Mouse (Mus musculus) embryonic stem cell, embryonic (primary cell): ENCODE measurements around the gene Zfp74.

Source experiments
- CTCF ChIA-PET, 4 experiments: fragments of 300-600 bp in 2 of 4; fragments of 350-600 bp in 2 of 4; sonication (Branson Sonifier 250); formaldehyde crosslinking; loops; one replicate each; lab custom pipeline; 2022; ENCODE audit warnings: inconsistent platforms in 2 of 4; lab: Charles Lee
- POLR2A ChIA-PET, 4 experiments: fragments of 300-600 bp in 2 of 4; fragments of 350-600 bp in 2 of 4; sonication (Branson Sonifier 250); formaldehyde crosslinking; loops; one replicate each; lab custom pipeline; 2022; ENCODE audit warnings: antibody characterized with exemption in 4 of 4, inconsistent platforms in 1 of 4; lab: Charles Lee

Gene Zfp74

GRCm38 (mm10) chr7:29970686-29971085 lies 16.8 kb upstream of the Zfp74 start:
- ChIA-PET CTCF (interaction anchor here in 3 of 4 experiments (0.6 to 1.4 kb wide), 7 partner anchors 11 to 433 kb away, joined by 3 to 9 read pairs (median 3); no protein-coding TSS in a partner anchor), POLR2A (interaction anchor here (0.6 to 7.4 kb wide), 21 partner anchors 8 to 303 kb away, joined by 3 to 151 read pairs (median 6); partner anchors contain the start of genes Zfp568 (in 3 of the 4) and Zfp383 (in 1 of the 4))

DNA sequence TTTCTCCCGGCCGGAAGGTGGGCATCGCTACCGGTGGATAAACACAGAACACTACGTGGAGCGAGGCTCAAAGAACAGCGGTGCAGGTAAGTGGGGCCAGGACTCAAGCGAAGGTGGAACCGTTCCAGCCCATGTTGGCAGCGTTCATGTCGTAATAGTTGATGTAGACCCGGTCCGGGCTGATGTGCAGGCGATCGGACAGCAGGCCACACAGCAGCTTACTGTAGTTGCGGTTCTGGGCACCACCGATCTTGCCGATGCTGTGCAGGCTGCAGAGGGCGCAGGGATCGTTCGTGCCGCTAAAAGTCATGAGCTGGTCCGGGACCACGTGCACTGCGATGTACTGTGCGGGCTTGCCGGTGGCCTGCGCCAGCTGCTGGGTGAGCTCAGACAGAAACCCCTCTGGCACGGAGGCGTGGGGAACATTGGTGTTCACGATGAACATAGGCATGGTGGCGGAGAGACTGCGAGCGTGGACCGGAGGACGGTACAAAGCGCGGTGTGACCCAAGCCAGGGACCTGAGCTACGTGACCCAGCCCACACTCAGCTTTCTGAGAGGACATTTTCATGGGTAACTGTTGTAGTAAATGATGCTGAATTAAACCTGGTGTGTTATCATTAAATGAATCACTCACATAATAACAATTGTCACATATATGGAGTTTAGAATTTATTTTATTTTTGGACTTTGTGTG lies 11.4 kb upstream of the Zfp74 start:
- ChIA-PET CTCF (interaction anchor here in 3 of 4 experiments (0.6 to 1.0 kb wide), 4 partner anchors 16 to 264 kb away, joined by 3 read pairs; no protein-coding TSS in a partner anchor), POLR2A (interaction anchor here (0.6 to 2.1 kb wide), 16 partner anchors 8 to 1223 kb away, joined by 3 to 9 read pairs (median 4); partner anchors contain the start of genes Zfp568 (in 3 of the 4) and Wdr62 (in 1 of the 4))

DNA sequence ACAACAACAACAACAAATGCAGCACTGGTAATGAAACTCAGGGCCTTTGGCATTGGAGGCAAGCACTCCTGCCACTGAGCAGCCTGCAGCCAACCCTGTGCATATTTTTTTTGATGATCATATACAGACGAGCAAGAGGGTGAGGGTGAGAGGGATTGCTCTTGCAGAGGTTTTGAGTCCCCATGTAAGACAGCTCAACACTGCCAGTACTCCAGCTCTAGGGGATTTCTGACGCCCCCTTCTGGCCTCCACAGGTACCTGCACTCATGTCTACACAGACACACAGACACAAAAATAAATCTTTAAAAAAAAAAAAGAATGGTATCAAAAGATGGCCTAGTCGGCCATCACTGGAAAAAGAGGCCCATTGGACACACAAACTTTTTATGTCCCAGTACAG lies 5.1 kb upstream of the Zfp74 start:
- POLR2A ChIA-PET = interaction anchor here in 3 of 4 experiments (0.6 to 9.3 kb wide), 15 partner anchors 8 to 71 kb away, joined by 3 to 144 read pairs (median 4); partner anchors contain the start of genes Zfp568 (in 3 of the 3) and Zfp383 (in 1 of the 3)
- CTCF ChIA-PET = interaction anchor here (0.6 to 1.4 kb wide), 15 partner anchors 9 to 1251 kb away, joined by 3 to 9 read pairs (median 3); no protein-coding TSS in a partner anchor

GRCm38 (mm10) chr7:29958125-29958724 lies 4.3 kb upstream of the Zfp74 start:
- POLR2A ChIA-PET = interaction anchor here in 3 of 4 experiments (0.6 to 9.3 kb wide), 13 partner anchors 12 to 746 kb away, joined by 3 to 144 read pairs (median 4); partner anchors contain the start of genes Zfp568 (in 2 of the 3) and Zfp383 (in 1 of the 3)

GRCm38 (mm10) chr7:29956257-29956656 lies 2.4 kb upstream of the Zfp74 start:
- POLR2A ChIA-PET = interaction anchor here in 3 of 4 experiments (0.5 to 9.3 kb wide), 15 partner anchors 12 to 108 kb away, joined by 3 to 144 read pairs (median 5); partner anchors contain the start of genes Zfp568 (in 3 of the 3) and Zfp383 (in 1 of the 3)
- CTCF ChIA-PET = interaction anchor here in 3 of 4 experiments (0.6 to 1.7 kb wide), 12 partner anchors 13 to 1090 kb away, joined by 3 to 7 read pairs (median 3); partner anchors contain the start of genes Gm26920 (in 1 of the 3) and Zfp566 (in 1 of the 3)

More at GRCm38 (mm10) chr7:29958125-29958724, 4.3 kb upstream of the Zfp74 start:
- CTCF ChIA-PET = interaction anchor here (0.6 to 1.4 kb wide), 20 partner anchors 10 to 838 kb away, joined by 3 to 9 read pairs (median 3); no protein-coding TSS in a partner anchor

DNA sequence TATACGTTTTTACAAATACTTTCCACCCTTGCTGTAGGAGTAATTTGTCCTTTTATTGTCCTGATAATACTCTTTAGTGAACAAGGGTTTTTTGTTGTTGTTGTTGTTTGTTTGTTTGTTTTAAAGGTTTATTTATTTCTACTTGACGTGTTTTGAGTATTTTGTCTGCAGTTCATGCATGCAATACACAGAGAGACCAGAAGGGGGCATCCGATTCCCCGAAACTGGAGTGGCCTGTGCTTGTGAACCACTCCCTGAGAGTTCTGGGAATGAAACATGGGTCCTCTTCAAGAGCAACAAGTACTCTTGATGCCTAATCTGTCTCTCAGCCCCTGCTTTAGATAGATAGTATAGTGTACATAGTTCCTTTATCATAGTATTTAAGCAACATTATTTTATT lies 842 bp upstream of the Zfp74 start:
- ChIA-PET POLR2A (interaction anchor here in 3 of 4 experiments (2.3 to 9.3 kb wide), 3 partner anchors 12 to 29 kb away, joined by 9 to 144 read pairs (median 12); partner anchors contain the start of gene Zfp568 (in 2 of the 3)), CTCF (no interaction called here)

DNA sequence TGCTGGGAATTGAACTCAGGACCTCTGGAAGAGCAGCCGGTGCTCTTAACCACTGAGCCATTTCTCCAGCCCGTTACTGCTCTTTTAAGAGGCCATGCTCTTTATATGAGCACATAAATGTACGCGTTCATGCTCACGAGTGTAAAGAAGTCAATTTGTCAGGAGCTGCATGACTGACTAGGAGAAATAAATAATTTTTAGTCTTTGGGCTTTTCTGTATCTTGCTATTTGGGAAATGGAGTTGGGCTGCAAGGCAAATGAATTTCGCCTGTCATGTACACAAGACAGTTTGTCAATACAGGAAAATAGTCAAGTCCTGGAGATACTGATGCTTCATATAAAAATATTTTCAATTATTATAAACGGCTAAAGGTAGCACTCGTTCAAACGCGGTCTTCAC lies 803 bp downstream of the Zfp74 start:
- POLR2A ChIA-PET = interaction anchor here in 2 of 4 experiments (1.0 to 1.4 kb wide), 5 partner anchors 9 to 71 kb away, joined by 3 to 8 read pairs (median 5); partner anchors contain the start of gene Zfp568 (in 2 of the 2)
- CTCF ChIA-PET = no interaction called here

DNA sequence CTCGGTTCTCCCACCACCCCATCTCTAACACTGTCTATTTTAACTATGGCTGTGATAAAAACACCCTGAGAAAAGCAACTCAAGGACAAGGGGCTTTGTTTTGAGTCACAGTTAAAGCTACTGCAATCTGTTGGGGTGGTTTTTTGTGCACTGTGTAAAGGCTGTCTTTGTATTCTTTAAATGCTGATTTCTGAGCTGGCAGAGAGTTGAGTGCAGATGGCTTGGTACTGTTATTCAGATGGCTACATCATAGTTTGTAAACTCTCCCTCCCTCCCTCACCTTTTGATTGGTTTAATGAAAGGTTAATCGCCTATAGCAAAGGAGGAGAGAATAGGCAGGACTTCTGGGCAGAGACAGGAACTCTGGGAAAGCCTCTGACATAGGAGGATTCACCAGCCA lies 9.7 kb downstream of the Zfp74 start:
- POLR2A ChIA-PET = interaction anchor here (0.5 to 7.3 kb wide), 68 partner anchors 9 to 1134 kb away, joined by 3 to 88 read pairs (median 4); partner anchors contain the start of genes Zfp568 (in 3 of the 4), Zfp27 (in 2 of the 4), Zfp383 (in 2 of the 4) and Eif3k (in 1 of the 4)
- CTCF ChIA-PET = interaction anchor here in 2 of 4 experiments (0.5 to 1.5 kb wide), 7 partner anchors 13 to 501 kb away, joined by 3 to 5 read pairs (median 3); partner anchors contain the start of gene Zfp420 (in 1 of the 2)

DNA sequence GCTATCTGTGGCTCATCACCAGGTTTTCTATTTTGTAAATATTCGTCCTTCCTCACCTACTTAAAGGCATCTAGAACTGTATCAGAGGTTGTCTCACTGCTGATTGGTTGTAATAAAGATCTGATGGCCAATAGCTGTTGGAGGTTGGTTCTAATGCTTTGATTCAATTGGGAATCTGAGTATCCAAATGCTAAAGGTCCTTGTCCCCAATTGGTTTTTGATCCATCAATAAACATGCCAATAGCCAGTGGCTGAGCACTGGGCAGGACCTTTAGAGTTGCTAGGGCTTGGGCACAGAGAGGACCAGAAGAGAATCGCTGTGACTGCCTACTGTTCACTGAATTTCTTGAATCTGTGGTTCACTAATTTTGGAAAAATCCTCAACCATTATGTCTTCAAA lies 10.2 kb downstream of the Zfp74 start:
- ChIA-PET POLR2A (interaction anchor here (0.5 to 7.3 kb wide), 64 partner anchors 8 to 962 kb away, joined by 3 to 88 read pairs (median 5); partner anchors contain the start of genes Zfp568 (in 3 of the 4), Zfp27 (in 2 of the 4), Zfp383 (in 2 of the 4) and Eif3k (in 1 of the 4)), CTCF (interaction anchor here in 3 of 4 experiments (0.5 to 1.5 kb wide), 7 partner anchors 13 to 701 kb away, joined by 3 to 5 read pairs (median 3); partner anchors contain the start of gene Zfp420 (in 1 of the 3))

GRCm38 (mm10) chr7:29942740-29943139 lies 11.1 kb downstream of the Zfp74 start:
- CTCF ChIA-PET = interaction anchor here in 2 of 4 experiments (0.7 to 1.5 kb wide), 4 partner anchors 10 to 83 kb away, joined by 3 to 5 read pairs (median 4); partner anchors contain the start of gene Zfp420 (in 1 of the 2)
- POLR2A ChIA-PET = interaction anchor here (0.5 to 7.3 kb wide), 46 partner anchors 11 to 421 kb away, joined by 3 to 88 read pairs (median 6); partner anchors contain the start of genes Zfp27 (in 2 of the 4), Zfp383 (in 2 of the 4), Zfp568 (in 2 of the 4) and Thap8 (in 1 of the 4)

- CTCF ChIA-PET = interaction anchor here in 3 of 4 experiments (0.6 to 1.5 kb wide), 4 partner anchors 10 to 124 kb away, joined by 3 to 7 read pairs (median 4); no protein-coding TSS in a partner anchor
- POLR2A ChIA-PET = interaction anchor here in 3 of 4 experiments (0.6 to 7.3 kb wide), 18 partner anchors 10 to 741 kb away, joined by 3 to 88 read pairs (median 10); partner anchors contain the start of genes Zfp568 (in 3 of the 3), Zfp383 (in 2 of the 3), Zfp27 (in 1 of the 3) and Zfp30 (in 1 of the 3)
These were observed 12.9 kb downstream of the Zfp74 start for GRCm38 (mm10) chr7:29941027-29941426.

GRCm38 (mm10) chr7:29938856-29939255 lies 15.0 kb downstream of the Zfp74 start:
- POLR2A ChIA-PET = interaction anchor here in 1 of 4 experiments (0.6 kb wide), 1 partner anchor 32 kb away, joined by 4 read pairs; no protein-coding TSS in a partner anchor
- CTCF ChIA-PET = no interaction called here

DNA sequence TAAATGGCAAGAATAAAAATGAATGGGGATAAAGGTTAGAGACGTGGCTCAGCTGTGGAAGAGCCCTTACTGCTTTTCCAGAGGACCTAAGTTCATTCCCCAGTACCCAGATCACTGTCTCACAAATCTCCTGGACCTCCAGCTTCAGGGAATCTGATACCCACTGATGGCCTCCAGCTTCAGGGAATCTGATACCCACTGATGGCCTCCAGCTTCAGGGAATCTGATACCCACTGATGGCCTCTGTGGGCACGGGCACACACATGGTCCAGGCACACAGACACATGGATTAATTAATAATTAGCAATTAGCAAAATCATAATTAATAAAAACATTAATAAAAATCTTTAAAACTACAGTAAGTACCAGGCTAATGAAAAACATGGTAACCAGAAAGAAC lies 31.1 kb downstream of the Zfp74 start:
- CTCF ChIA-PET = interaction anchor here in 3 of 4 experiments (0.6 kb wide), 3 partner anchors 10 to 382 kb away, joined by 3 to 5 read pairs (median 3); no protein-coding TSS in a partner anchor

DNA sequence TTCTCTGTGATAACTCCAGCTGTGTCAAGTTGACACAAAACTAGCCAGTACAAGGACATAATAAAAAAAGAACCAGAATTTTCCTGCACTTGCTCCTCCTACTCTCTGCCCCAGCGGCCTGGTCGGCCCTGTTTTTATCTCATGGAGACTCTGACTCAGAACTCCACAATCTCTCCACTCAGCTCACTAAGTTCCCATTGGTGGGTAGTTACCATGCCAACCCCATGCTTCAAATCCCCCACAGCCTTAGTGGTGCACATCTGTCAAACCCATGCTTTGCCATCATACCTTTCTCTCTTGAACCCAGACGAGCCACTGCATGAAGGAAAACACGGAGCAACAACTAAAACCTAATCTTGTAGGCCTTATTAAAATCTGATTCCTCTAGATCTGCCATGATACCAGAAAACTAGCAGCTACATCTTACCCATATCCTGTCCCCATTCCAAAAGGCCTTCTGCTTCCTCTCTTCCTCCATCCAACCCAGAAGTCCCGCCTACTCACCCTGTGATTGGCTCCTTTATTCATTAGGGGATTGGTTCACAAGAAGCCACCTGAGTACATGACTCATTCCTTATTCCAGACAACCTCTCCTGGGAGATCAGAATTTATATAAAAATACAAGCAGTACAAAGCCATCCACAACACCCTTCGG lies 32.3 kb downstream of the Zfp74 start:
- CTCF ChIA-PET = no interaction called here
- POLR2A ChIA-PET = interaction anchor here in 2 of 4 experiments (0.6 to 9.4 kb wide), 20 partner anchors 9 to 239 kb away, joined by 3 to 76 read pairs (median 4); partner anchors contain the start of genes Zfp383 (in 2 of the 2) and Zfp27 (in 1 of the 2)

More for the DNA sequence above, 31.1 kb downstream of the Zfp74 start:
- POLR2A ChIA-PET = interaction anchor here in 3 of 4 experiments (1.0 to 9.4 kb wide), 21 partner anchors 8 to 158 kb away, joined by 3 to 76 read pairs (median 4); partner anchors contain the start of genes Zfp383 (in 2 of the 3) and Zfp27 (in 1 of the 3)

GRCm38 (mm10) chr7:29918062-29918453 lies 35.8 kb downstream of the Zfp74 start:
- POLR2A ChIA-PET = interaction anchor here in 3 of 4 experiments (0.7 to 9.4 kb wide), 17 partner anchors 8 to 68 kb away, joined by 3 to 76 read pairs (median 3); partner anchors contain the start of genes Zfp27 (in 3 of the 3), Zfp383 (in 2 of the 3), Zfp420 (in 1 of the 3) and Zfp568 (in 1 of the 3)
- CTCF ChIA-PET = interaction anchor here in 1 of 4 experiments (1.1 kb wide), 1 partner anchor 10 kb away, joined by 3 read pairs; the partner anchor contains the start of gene Zfp383
